Mouse (Mus musculus) frontal cortex, adult (tissue): ENCODE data around the gene Rbbp7.

Experiments
- ATAC-seq: cut with Nextera tagmentation; 2 replicates; pipeline ENCODE4 v1.9.2; 2017; ENCODE audit warnings: mild to moderate bottlenecking, moderate library complexity, mixed read lengths; ENCODE audit not compliant: low TSS enrichment

The Rbbp7 gene

GRCm38 (mm10) chrX:162828016-162828415 lies 67.8 kb downstream of the Rbbp7 start:
- no peak for ATAC-seq
